Mouse (Mus musculus): ENCODE measurements around the gene Vav2. TPM values are rescaled to one million over a fixed set of nuclear protein-coding genes. Genes with fewer than 3 reads are reported as not detected.

Vav2 gene
- polyA plus RNA-seq, 1 experiment from 2014 or later = 7.5 TPM

DNA sequence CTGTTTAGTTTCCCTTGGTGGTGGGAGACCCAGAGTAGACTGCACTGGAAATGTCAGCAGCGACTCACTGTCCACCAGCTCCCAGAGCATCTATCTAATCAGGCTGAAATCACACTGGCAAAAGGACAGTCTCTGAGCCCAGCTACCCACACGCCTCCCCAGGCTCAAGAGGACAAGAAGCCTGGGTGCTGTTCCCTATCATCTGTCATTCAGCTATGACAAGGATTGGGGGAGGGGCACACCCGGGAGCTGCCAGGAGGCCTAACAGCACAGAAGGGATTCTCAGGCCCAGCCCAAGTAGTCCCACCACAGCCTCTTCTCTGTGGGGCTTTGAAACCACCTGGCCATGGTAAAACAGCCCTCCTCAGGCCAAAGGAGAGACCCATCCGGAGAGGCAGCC lies 36.1 kb downstream of the Vav2 start:
- no peak overlapping the region for H3K4me2 ChIP-seq (ENCODE audit: low read length)
- no peak overlapping the region for H3K9ac ChIP-seq (ENCODE audit: low read length)
- WGBS = 39% methylated on average over 4 of the region's 4 CpGs
- no peak overlapping the region for H3K4me3 ChIP-seq (ENCODE audit: low read depth, low read length)
- H3K27ac ChIP-seq (ENCODE audit: low read depth) = peak overlapping the region; percentile 19
- no peaks in the 10 kb centered on the region for H3K9me3 ChIP-seq (ENCODE audit: control insufficient read depth, low read length)
- DNase-seq (ENCODE audit: low spot score) (no peak), ATAC-seq (replicated peaks; ENCODE audit: low FRiP score, low TSS enrichment, low read depth) (no peak)
- no peaks in the 10 kb centered on the region for H3K36me3 ChIP-seq (ENCODE audit: control insufficient read depth, insufficient read depth, low read length)
- H3K4me1 ChIP-seq (replicated peaks; ENCODE audit: control insufficient read depth, insufficient read depth, low read length) = peaks cover 33% of the 10 kb centered on the region
- no peaks in the 10 kb centered on the region for H3K27me3 ChIP-seq (replicated peaks; ENCODE audit: control insufficient read depth, insufficient read depth, low read length)

DNA sequence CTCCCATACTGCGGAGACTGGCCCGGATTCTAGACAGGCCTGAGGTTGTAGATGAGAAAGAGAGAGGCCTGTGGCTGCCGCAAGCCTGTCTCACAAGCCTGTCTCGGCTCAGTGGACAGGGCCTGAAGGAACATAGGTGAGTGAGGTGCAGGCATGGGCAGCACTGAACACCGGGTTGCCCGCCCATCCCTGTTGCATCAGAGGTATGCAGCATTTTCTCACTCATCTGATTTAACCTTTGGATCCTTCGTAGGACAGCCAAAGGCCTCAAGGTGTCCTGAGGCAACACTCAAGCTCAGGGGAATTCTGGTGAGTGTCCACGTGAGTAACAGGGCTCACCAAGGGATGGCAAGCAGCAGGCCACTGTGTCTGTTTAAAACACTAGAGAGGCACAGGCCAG lies 36.5 kb downstream of the Vav2 start:
- ATAC-seq (replicated peaks; ENCODE audit: low FRiP score, low TSS enrichment, low read depth) (0 out of 2 replicates have a peak, but pooled peaks have one; percentile 16), DNase-seq (ENCODE audit: low spot score) (no peak)
- Histone ChIP-seq H3K27me3 (replicated peaks; ENCODE audit: control insufficient read depth, insufficient read depth, low read length) (no peaks in the 10 kb centered on the region), H3K9ac (ENCODE audit: low read length) (no peak overlapping the region), H3K27ac (ENCODE audit: low read depth) (peak overlapping the region; percentile 19; the same call in 1 of the 2 replicates), H3K9me3 (ENCODE audit: control insufficient read depth, low read length) (no peaks in the 10 kb centered on the region), H3K4me3 (ENCODE audit: low read depth, low read length) (no peak overlapping the region), H3K4me2 (ENCODE audit: low read length) (no peak overlapping the region), H3K36me3 (ENCODE audit: control insufficient read depth, insufficient read depth, low read length) (no peaks in the 10 kb centered on the region), H3K4me1 (replicated peaks; ENCODE audit: control insufficient read depth, insufficient read depth, low read length) (peaks cover 29% of the 10 kb centered on the region)
- 61% methylated on average over 8 of the region's 8 CpGs for WGBS

DNA sequence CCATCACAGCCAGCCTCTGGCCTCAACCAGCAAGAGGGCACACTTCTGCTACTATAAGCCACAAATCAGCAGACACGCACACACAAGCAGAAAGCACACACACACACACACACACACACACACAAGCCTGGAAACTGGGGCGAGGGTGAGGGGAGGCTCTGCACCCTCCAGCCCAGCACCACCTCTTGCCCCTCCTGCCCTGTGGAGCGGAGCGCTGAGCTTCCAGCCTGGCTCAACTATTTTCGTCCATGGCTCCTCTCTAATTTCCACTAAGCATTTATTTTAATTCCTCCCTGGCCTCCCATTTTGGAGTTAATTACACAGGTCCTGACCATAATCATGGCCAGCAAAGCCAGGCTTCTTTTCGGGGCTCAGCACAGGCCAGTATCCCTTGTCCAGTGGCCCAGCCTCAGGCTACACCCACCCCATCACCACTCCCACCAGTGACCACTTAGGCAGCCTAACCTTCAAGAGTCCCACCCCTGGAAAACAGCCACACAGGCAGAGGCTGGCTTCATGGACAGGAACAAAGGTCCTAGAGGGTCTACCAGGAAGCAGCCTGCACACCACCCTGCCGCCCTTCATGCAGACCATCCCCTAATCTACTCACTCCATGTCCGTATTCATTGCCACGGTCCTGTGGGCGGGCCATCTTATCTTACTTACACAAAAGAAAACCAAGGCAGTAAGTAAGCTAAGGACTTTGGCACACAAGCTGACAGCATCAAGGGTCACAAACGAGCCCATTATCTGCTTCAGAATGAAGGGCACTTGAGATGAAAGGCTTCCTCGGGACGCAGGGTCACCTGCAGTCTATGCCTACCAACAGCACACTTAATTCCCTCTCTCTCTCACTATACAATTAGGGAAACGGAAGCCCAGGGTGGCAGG lies 37.3 kb downstream of the Vav2 start:
- H3K36me3 ChIP-seq (ENCODE audit: control insufficient read depth, insufficient read depth, low read length) = no peaks in the 10 kb centered on the region
- peak; percentile 56; the same call in 1 of the 2 replicates for ATAC-seq (replicated peaks; ENCODE audit: low FRiP score, low TSS enrichment, low read depth)
- 53% methylated on average over 14 of the region's 14 CpGs for WGBS
- no peak for DNase-seq (ENCODE audit: low spot score)
- no peak overlapping the region for H3K4me3 ChIP-seq (ENCODE audit: low read depth, low read length)
- H3K27ac ChIP-seq (ENCODE audit: low read depth) = peak overlapping the region; percentile 19
- H3K4me1 ChIP-seq (replicated peaks; ENCODE audit: control insufficient read depth, insufficient read depth, low read length) = peaks cover 22% of the 10 kb centered on the region
- no peaks in the 10 kb centered on the region for H3K9me3 ChIP-seq (ENCODE audit: control insufficient read depth, low read length)
- H3K27me3 ChIP-seq (replicated peaks; ENCODE audit: control insufficient read depth, insufficient read depth, low read length) = no peaks in the 10 kb centered on the region
- no peak overlapping the region for H3K9ac ChIP-seq (ENCODE audit: low read length)
- no peak overlapping the region for H3K4me2 ChIP-seq (ENCODE audit: low read length)

DNA sequence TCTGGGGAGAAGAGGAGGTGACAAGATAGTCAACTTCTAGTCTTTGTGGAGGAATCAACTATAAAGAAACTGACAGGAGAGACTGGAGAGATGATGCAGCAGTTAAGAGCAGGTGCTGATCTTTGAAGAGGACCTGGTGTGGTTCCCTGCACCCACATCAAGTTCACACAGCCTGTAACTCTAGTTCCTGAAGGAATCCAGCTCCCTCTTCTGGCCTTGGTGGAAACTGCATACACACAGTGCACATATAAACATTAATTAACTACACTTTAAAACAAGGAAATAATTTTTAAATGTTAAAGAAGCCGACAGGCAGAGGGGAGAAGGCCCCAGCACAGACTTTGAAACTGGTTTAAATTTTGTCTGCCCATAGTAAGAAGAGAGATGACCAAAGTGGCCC lies 39.6 kb downstream of the Vav2 start:
- no peak overlapping the region for H3K4me3 ChIP-seq (ENCODE audit: low read depth, low read length)
- DNase-seq (ENCODE audit: low spot score) = no peak
- peaks cover 18% of the 10 kb centered on the region for H3K4me1 ChIP-seq (replicated peaks; ENCODE audit: control insufficient read depth, insufficient read depth, low read length)
- ATAC-seq (replicated peaks; ENCODE audit: low FRiP score, low TSS enrichment, low read depth) = no peak
- H3K4me2 ChIP-seq (ENCODE audit: low read length) = no peak overlapping the region
- H3K36me3 ChIP-seq (ENCODE audit: control insufficient read depth, insufficient read depth, low read length) = no peaks in the 10 kb centered on the region
- no peak overlapping the region for H3K27ac ChIP-seq (ENCODE audit: low read depth)
- no peak overlapping the region for H3K9ac ChIP-seq (ENCODE audit: low read length)
- WGBS = 95% methylated on average over 1 of the region's 1 CpGs
- H3K9me3 ChIP-seq (ENCODE audit: control insufficient read depth, low read length) = no peaks in the 10 kb centered on the region
- no peaks in the 10 kb centered on the region for H3K27me3 ChIP-seq (replicated peaks; ENCODE audit: control insufficient read depth, insufficient read depth, low read length)

DNA sequence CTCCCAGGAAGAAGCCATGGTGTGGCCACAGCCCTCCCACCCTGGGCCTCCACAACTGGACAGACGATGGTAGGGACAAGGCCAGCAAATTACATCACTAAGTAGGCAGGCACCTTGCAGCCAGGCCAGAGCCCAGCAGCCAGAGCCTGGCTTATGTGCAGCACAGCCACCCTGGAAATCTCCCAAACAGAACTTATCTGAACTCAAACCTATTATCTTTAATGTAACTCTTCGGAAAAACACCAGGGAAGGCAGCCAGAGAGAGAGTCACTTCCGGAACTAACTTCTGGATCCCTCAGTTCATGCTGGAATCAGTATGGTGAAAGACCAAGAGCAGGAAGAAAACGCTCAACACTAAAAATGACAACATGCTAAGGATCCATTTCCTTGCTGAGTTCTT lies 45.1 kb downstream of the Vav2 start:
- Histone ChIP-seq H3K9me3 (ENCODE audit: control insufficient read depth, low read length) (no peaks in the 10 kb centered on the region), H3K27ac (ENCODE audit: low read depth) (no peak overlapping the region), H3K4me1 (replicated peaks; ENCODE audit: control insufficient read depth, insufficient read depth, low read length) (peaks cover 12% of the 10 kb centered on the region), H3K27me3 (replicated peaks; ENCODE audit: control insufficient read depth, insufficient read depth, low read length) (no peaks in the 10 kb centered on the region), H3K9ac (ENCODE audit: low read length) (no peak overlapping the region), H3K36me3 (ENCODE audit: control insufficient read depth, insufficient read depth, low read length) (no peaks in the 10 kb centered on the region), H3K4me2 (ENCODE audit: low read length) (no peak overlapping the region), H3K4me3 (ENCODE audit: low read depth, low read length) (no peak overlapping the region)
- ATAC-seq (replicated peaks; ENCODE audit: low FRiP score, low TSS enrichment, low read depth) = no peak
- 58% methylated on average over 4 of the region's 4 CpGs for WGBS
- DNase-seq (ENCODE audit: low spot score) = no peak

DNA sequence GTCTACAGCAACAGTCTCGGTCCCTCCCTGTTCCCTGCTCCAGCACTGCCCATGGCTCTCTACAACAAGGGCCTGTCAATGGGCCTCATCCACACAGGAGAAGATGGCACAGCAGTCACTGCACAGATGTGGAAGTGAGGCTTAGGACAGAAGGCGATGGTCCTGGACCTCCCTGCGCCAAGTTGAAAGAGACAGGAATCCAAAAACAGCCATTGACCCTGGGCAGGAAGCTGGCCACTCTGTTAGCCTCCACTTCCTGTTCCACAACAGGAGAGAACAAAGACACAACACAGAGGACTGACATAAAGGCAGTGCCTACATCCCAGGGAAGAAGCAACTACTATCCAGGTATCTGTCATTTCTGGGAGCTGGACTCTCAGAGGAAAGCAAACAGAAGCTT lies 45.6 kb downstream of the Vav2 start:
- WGBS = 83% methylated on average over 3 of the region's 3 CpGs
- Histone ChIP-seq H3K27ac (ENCODE audit: low read depth) (no peak overlapping the region), H3K9me3 (ENCODE audit: control insufficient read depth, low read length) (no peaks in the 10 kb centered on the region), H3K36me3 (ENCODE audit: control insufficient read depth, insufficient read depth, low read length) (no peaks in the 10 kb centered on the region), H3K4me3 (ENCODE audit: low read depth, low read length) (no peak overlapping the region), H3K27me3 (replicated peaks; ENCODE audit: control insufficient read depth, insufficient read depth, low read length) (no peaks in the 10 kb centered on the region), H3K9ac (ENCODE audit: low read length) (no peak overlapping the region), H3K4me1 (replicated peaks; ENCODE audit: control insufficient read depth, insufficient read depth, low read length) (peaks cover 12% of the 10 kb centered on the region), H3K4me2 (ENCODE audit: low read length) (no peak overlapping the region)
- DNase-seq (ENCODE audit: low spot score) (no peak), ATAC-seq (replicated peaks; ENCODE audit: low FRiP score, low TSS enrichment, low read depth) (no peak)

DNA sequence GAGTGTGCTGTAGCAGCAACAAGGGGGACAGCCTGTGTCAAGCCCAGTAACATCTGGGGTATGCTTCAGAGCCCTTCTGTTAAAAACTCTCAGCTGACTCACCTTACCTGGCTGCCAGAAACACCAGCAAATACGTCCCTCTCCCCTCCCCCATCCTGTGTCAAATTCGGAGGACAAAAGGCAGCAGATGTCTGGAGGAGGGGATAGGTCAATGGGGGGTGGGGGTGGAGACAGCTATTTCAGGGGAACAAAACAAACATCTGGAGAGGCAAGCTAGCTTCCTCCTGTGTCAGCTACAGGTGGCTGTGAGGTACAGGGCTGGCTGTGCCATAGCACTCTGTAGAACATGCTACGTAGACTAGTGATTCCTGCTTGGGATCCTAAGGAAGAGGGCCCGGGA lies 49.0 kb downstream of the Vav2 start:
- DNase-seq (ENCODE audit: low spot score) (no peak), ATAC-seq (replicated peaks; ENCODE audit: low FRiP score, low TSS enrichment, low read depth) (no peak)
- H3K36me3 ChIP-seq (ENCODE audit: control insufficient read depth, insufficient read depth, low read length) = no peaks in the 10 kb centered on the region
- no peak overlapping the region for H3K4me3 ChIP-seq (ENCODE audit: low read depth, low read length)
- no peak overlapping the region for H3K9ac ChIP-seq (ENCODE audit: low read length)
- 21% methylated on average over 4 of the region's 4 CpGs for WGBS
- H3K27me3 ChIP-seq (replicated peaks; ENCODE audit: control insufficient read depth, insufficient read depth, low read length) = no peaks in the 10 kb centered on the region
- H3K27ac ChIP-seq (ENCODE audit: low read depth) = no peak overlapping the region
- no peaks in the 10 kb centered on the region for H3K9me3 ChIP-seq (ENCODE audit: control insufficient read depth, low read length)
- peaks cover 22% of the 10 kb centered on the region for H3K4me1 ChIP-seq (replicated peaks; ENCODE audit: control insufficient read depth, insufficient read depth, low read length)
- no peak overlapping the region for H3K4me2 ChIP-seq (ENCODE audit: low read length)

DNA sequence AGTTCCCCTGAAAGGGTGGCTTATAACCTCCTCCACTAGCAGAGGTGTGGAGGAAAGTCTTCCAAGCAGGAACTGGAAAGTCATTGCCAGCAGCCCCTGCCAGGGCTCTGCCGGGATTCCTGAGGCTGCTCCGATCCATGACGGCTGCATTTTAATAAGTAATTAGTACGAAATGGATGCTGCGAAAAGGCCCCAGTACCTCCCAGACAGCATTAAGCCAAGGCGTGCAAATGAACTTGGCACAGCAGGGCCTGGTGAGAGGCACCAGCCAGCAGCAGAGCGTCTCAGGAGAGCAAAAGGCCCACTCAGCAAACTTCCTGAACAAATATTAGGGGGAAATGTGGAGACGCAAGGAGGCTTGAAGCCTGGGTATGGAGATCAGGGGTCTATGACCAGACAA lies 49.7 kb downstream of the Vav2 start:
- Histone ChIP-seq H3K4me2 (ENCODE audit: low read length) (no peak overlapping the region), H3K4me1 (replicated peaks; ENCODE audit: control insufficient read depth, insufficient read depth, low read length) (peaks cover 22% of the 10 kb centered on the region), H3K9ac (ENCODE audit: low read length) (no peak overlapping the region), H3K27me3 (replicated peaks; ENCODE audit: control insufficient read depth, insufficient read depth, low read length) (no peaks in the 10 kb centered on the region), H3K9me3 (ENCODE audit: control insufficient read depth, low read length) (no peaks in the 10 kb centered on the region), H3K36me3 (ENCODE audit: control insufficient read depth, insufficient read depth, low read length) (no peaks in the 10 kb centered on the region), H3K4me3 (ENCODE audit: low read depth, low read length) (no peak overlapping the region), H3K27ac (ENCODE audit: low read depth) (no peak overlapping the region)
- 76% methylated on average over 8 of the region's 8 CpGs for WGBS
- DNase-seq (ENCODE audit: low spot score) = no peak
- ATAC-seq (replicated peaks; ENCODE audit: low FRiP score, low TSS enrichment, low read depth) = no peak

DNA sequence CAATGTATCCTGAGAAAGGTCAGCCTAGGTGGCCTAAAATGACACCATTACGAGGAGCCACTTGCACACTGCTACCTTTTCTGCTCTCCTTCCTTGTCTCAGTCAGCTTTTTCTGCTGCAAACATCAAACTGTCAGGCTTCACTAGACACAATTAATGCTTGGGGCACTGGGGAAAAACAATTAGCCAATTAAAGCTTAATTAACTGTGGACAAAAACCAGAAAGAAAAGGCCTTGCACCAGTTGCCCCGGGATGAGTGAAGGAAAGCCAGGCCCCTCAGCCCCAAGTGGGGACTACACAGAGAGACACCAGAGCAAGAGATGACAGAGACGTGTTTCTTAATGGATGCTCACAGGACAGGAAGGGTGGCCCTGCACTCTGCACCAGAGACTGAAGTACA lies 51.7 kb downstream of the Vav2 start:
- H3K36me3 ChIP-seq (ENCODE audit: control insufficient read depth, insufficient read depth, low read length) = no peaks in the 10 kb centered on the region
- H3K4me2 ChIP-seq (ENCODE audit: low read length) = no peak overlapping the region
- DNase-seq (ENCODE audit: low spot score) = no peak
- no peaks in the 10 kb centered on the region for H3K9me3 ChIP-seq (ENCODE audit: control insufficient read depth, low read length)
- H3K27me3 ChIP-seq (replicated peaks; ENCODE audit: control insufficient read depth, insufficient read depth, low read length) = no peaks in the 10 kb centered on the region
- no peak overlapping the region for H3K27ac ChIP-seq (ENCODE audit: low read depth)
- H3K9ac ChIP-seq (ENCODE audit: low read length) = no peak overlapping the region
- H3K4me1 ChIP-seq (replicated peaks; ENCODE audit: control insufficient read depth, insufficient read depth, low read length) = peaks cover 22% of the 10 kb centered on the region
- no peak for ATAC-seq (replicated peaks; ENCODE audit: low FRiP score, low TSS enrichment, low read depth)
- 49% methylated on average over 3 of the region's 3 CpGs for WGBS
- H3K4me3 ChIP-seq (ENCODE audit: low read depth, low read length) = no peak overlapping the region
